Mouse (Mus musculus) intestine, embryonic 16.5 days (tissue): ENCODE measurements around the gene Chrdl1. TPM values are rescaled to one million over a fixed set of nuclear protein-coding genes. Genes with fewer than 3 reads are reported as not detected.

Experiments used
- ATAC-seq: fragments of 200-750 bp; cut with Nextera tagmentation; 2 replicates; pipeline ENCODE4 v1.8.0; 2017; ENCODE audit warnings: moderate TSS enrichment, moderate library complexity
- H3K27ac ChIP-seq: fragments of 300-500 bp; sonication (generic); 2 replicates; pipeline ENCODE4 v1.5.1; 2014; ENCODE audit warnings: mild to moderate bottlenecking, low read length
- H3K27me3 ChIP-seq: fragments of 300-500 bp; sonication (generic); replicated peaks from 2 replicates; pipeline ENCODE4 v1.6.1; 2014; ENCODE audit warnings: low read length, control low read depth, mixed read lengths; ENCODE audit not compliant: control insufficient read depth, insufficient read depth
- H3K36me3 ChIP-seq: fragments of 300-500 bp; sonication (generic); 2 replicates; pipeline ENCODE4 v1.6.1; 2014; ENCODE audit warnings: low read length, control low read depth; ENCODE audit not compliant: control insufficient read depth, insufficient read depth
- H3K4me1 ChIP-seq: fragments of 300-500 bp; sonication (generic); 2 replicates; pipeline ENCODE4 v1.6.1; 2014; ENCODE audit warnings: low read length, control low read depth, mixed read lengths; ENCODE audit not compliant: control insufficient read depth, insufficient read depth
- H3K4me2 ChIP-seq: fragments of 300-500 bp; sonication (generic); 2 replicates; pipeline ENCODE4 v1.6.1; 2014; ENCODE audit warnings: low read depth, low read length, control low read depth
- H3K4me3 ChIP-seq: fragments of 300-500 bp; sonication (generic); 2 replicates; pipeline ENCODE4 v1.5.1; 2014; ENCODE audit warnings: mild to moderate bottlenecking, low read length
- H3K9ac ChIP-seq: fragments of 300-500 bp; sonication (generic); 2 replicates; pipeline ENCODE4 v1.6.1; 2014; ENCODE audit warnings: low read depth, low read length
- H3K9me3 ChIP-seq: fragments of 300-500 bp; sonication (generic); 2 replicates; pipeline ENCODE4 v1.6.1; 2016; ENCODE audit warnings: low read length, control low read depth; ENCODE audit not compliant: control insufficient read depth
- WGBS: fragments of 180-500 bp; shearing (Covaris S2); extraction: QIAGEN DNeasy Blood & Tissue Kit; methylation state at CpG from one replicate; pipeline ENCODE4 v1.1.7; 2014; 5-methylcytosine and 5-hydroxymethylcytosine counted together
- polyA plus RNA-seq: library from polyadenylated mRNA; unstranded; fragments of >200 nt; fragmentation: Nextera tagmentation; extraction: Ambion mirVana; gene quantifications from 2 replicates; pipeline ENCODE4 v1.2.1, GENCODE M21; 2015

Gene Chrdl1
- polyA plus RNA-seq: 4.7 and 6.1 TPM in 2 replicates

- Histone ChIP-seq H3K4me2 (peak within 1 kb of the TSS; percentile 58), H3K27me3 (peaks cover 11% of the 10 kb centered on the region), H3K4me3 (peak within 1 kb of the TSS; percentile 47), H3K36me3 (no peaks in the 10 kb centered on the region), H3K4me1 (no peaks in the 10 kb centered on the region), H3K9ac (peak within 1 kb of the TSS; percentile 37; the same call in 1 of the 2 replicates), H3K9me3 (no peaks in the 10 kb centered on the region), H3K27ac (no peak within 1 kb of the TSS)
- WGBS: 22% methylated on average over 37 of the region's 37 CpGs
- ATAC-seq: peak; percentile 72
These were observed at the start of gene Chrdl1 for GRCm38 (mm10) chrX:143393791-143394369. Gene Chrdl1, minus strand, starts transcription at chrX:143394262.

GRCm38 (mm10) chrX:143442638-143443037 is 48.6 kb upstream of the Chrdl1 start:
- no peak for ATAC-seq
- H3K27me3 ChIP-seq: 0 out of 2 replicates have a peak, but pooled peaks cover 4% of the 10 kb centered on the region
- no peak overlapping the region for H3K9ac ChIP-seq
- no peaks in the 10 kb centered on the region for H3K9me3 ChIP-seq
- no peaks in the 10 kb centered on the region for H3K36me3 ChIP-seq
- no peak overlapping the region for H3K27ac ChIP-seq
- H3K4me3 ChIP-seq: no peak overlapping the region
- no peak overlapping the region for H3K4me2 ChIP-seq
- no peaks in the 10 kb centered on the region for H3K4me1 ChIP-seq
- 55% methylated on average over 4 of the region's 4 CpGs for WGBS

GRCm38 (mm10) chrX:143404601-143405000 is 10.5 kb upstream of the Chrdl1 start:
- no peak for ATAC-seq
- Histone ChIP-seq H3K4me3 (no peak overlapping the region), H3K27me3 (no peaks in the 10 kb centered on the region), H3K27ac (no peak overlapping the region), H3K4me2 (no peak overlapping the region), H3K9me3 (no peaks in the 10 kb centered on the region), H3K36me3 (no peaks in the 10 kb centered on the region), H3K4me1 (no peaks in the 10 kb centered on the region), H3K9ac (no peak overlapping the region)
- WGBS: 53% methylated on average over 2 of the region's 2 CpGs

- Histone ChIP-seq H3K4me2 (no peak overlapping the region), H3K4me3 (no peak overlapping the region), H3K9me3 (no peaks in the 10 kb centered on the region), H3K36me3 (no peaks in the 10 kb centered on the region), H3K4me1 (no peaks in the 10 kb centered on the region), H3K9ac (no peak overlapping the region), H3K27ac (no peak overlapping the region), H3K27me3 (no peaks in the 10 kb centered on the region)
- WGBS: 67% methylated on average over 4 of the region's 4 CpGs
- ATAC-seq: no peak
These were observed 27.7 kb downstream of the Chrdl1 start for GRCm38 (mm10) chrX:143366256-143366959.

GRCm38 (mm10) chrX:143347227-143347626 is 46.8 kb downstream of the Chrdl1 start:
- Histone ChIP-seq H3K27me3 (no peaks in the 10 kb centered on the region), H3K4me1 (no peaks in the 10 kb centered on the region), H3K27ac (no peak overlapping the region), H3K4me2 (no peak overlapping the region), H3K36me3 (no peaks in the 10 kb centered on the region), H3K9ac (no peak overlapping the region), H3K9me3 (no peaks in the 10 kb centered on the region), H3K4me3 (no peak overlapping the region)
- no peak for ATAC-seq
- WGBS: 48% methylated on average over 5 of the region's 5 CpGs

- Histone ChIP-seq H3K27me3 (no peaks in the 10 kb centered on the region), H3K4me1 (no peaks in the 10 kb centered on the region), H3K9me3 (no peaks in the 10 kb centered on the region), H3K4me2 (no peak overlapping the region), H3K36me3 (no peaks in the 10 kb centered on the region), H3K9ac (no peak overlapping the region), H3K4me3 (no peak overlapping the region), H3K27ac (no peak overlapping the region)
- no peak for ATAC-seq
- 61% methylated on average over 3 of the region's 3 CpGs for WGBS
These were observed 47.3 kb downstream of the Chrdl1 start for GRCm38 (mm10) chrX:143346739-143347138.

- Histone ChIP-seq H3K9me3 (no peaks in the 10 kb centered on the region), H3K4me3 (no peak overlapping the region), H3K4me1 (no peaks in the 10 kb centered on the region), H3K4me2 (no peak overlapping the region), H3K27ac (no peak overlapping the region), H3K36me3 (no peaks in the 10 kb centered on the region), H3K27me3 (no peaks in the 10 kb centered on the region), H3K9ac (no peak overlapping the region)
- WGBS: 47% methylated on average over 5 of the region's 5 CpGs
- no peak for ATAC-seq
These were observed 49.3 kb downstream of the Chrdl1 start for GRCm38 (mm10) chrX:143344509-143345495.

GRCm38 (mm10) chrX:143338156-143338555 is 55.9 kb downstream of the Chrdl1 start:
- WGBS: 50% methylated on average over 4 of the region's 4 CpGs
- Histone ChIP-seq H3K27me3 (no peaks in the 10 kb centered on the region), H3K9ac (no peak overlapping the region), H3K9me3 (no peaks in the 10 kb centered on the region), H3K4me2 (no peak overlapping the region), H3K36me3 (no peaks in the 10 kb centered on the region), H3K4me3 (no peak overlapping the region), H3K4me1 (no peaks in the 10 kb centered on the region), H3K27ac (no peak overlapping the region)
- no peak for ATAC-seq

- no peak overlapping the region for H3K9ac ChIP-seq
- H3K27me3 ChIP-seq: no peaks in the 10 kb centered on the region
- no peak for ATAC-seq
- H3K4me3 ChIP-seq: no peak overlapping the region
- no peak overlapping the region for H3K27ac ChIP-seq
- no peaks in the 10 kb centered on the region for H3K4me1 ChIP-seq
- H3K9me3 ChIP-seq: no peaks in the 10 kb centered on the region
- 72% methylated on average over 3 of the region's 3 CpGs for WGBS
- H3K4me2 ChIP-seq: no peak overlapping the region
- no peaks in the 10 kb centered on the region for H3K36me3 ChIP-seq
These were observed 56.5 kb downstream of the Chrdl1 start for GRCm38 (mm10) chrX:143337561-143337960.
